ENCODE assay signal across 9 mouse cellular contexts in the genomic region with DNA sequence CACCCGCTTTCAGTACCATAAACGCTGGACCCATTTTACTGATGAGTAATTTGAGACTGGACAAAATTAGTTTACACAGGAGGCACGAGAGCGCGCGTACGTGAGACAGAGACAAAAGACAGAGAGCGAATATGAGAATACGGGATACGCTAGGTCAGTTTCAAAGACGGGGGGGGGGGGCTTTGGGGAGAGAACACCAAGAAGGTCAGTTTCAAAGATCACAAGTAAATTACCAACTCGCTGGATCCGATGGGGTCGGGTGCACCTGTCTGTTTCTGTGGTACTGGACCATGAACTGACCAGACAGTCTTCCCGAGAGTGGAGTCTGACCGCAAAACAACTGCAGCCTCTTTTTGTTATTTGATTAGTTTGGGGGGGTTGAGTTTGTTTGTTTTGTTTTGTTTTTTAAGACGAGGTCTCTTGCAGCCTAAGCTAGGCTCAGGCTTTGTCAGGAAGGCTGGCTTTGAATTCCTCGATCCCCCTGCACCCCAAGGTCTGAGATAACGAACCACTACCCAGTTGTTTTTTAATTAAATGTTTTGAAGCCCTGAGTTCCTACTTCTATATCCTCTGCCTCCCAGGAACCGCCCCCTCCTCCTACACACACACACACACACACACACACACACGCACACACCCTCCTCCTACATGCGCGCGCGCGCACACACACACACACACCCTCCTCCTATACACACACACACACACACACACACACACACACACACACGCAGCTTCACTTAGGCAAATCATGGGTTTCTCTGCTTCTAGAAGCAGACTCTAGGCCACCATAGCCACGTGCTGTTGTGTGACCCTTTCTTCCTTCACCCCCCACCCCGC. TPM values are rescaled to one million over a fixed set of nuclear protein-coding genes. Genes with fewer than 3 reads are reported as not detected.
DNase-seq lines count a peak whose midpoint lies in the region; ATAC-seq and TF ChIP-seq lines count a peak whose summit lies in the region.
"Had no signal": no experiment of that assay in that cellular context is flagged by ENCODE, and none has a peak within 500 bp of the region (broad histone marks: within the 10 kb centered on the region; RNA-seq: fewer than 3 reads in every experiment).

No protein-coding gene starts in this region.

- TF ChIP-seq CTCF in bone marrow, adult 2 months (IDR thresholded peaks at IDR 0.05; ENCODE audit: control insufficient read depth, insufficient read depth, low read length) = no peak
- TF ChIP-seq CTCF in spleen, adult 2 months (IDR thresholded peaks at IDR 0.05; ENCODE audit: extremely low read depth, insufficient read depth, insufficient read length, insufficient replicate concordance) = no peak

- peak; percentile 29; the same call in 1 of the 2 replicates for TF ChIP-seq POLR2A in bone marrow, adult 2 months (IDR thresholded peaks at IDR 0.05; ENCODE audit: borderline replicate concordance, control insufficient read depth, low read depth, low read length)
- peak; percentile 23; the same call in 1 of the 2 replicates for TF ChIP-seq POLR2A in spleen, adult 2 months (IDR thresholded peaks at IDR 0.05; ENCODE audit: low read depth, low read length)

- no peaks in the 10 kb centered on the region for H3K9me3 ChIP-seq in erythroblast, embryonic 14.5 days (ENCODE audit: control insufficient read depth, low read length)
- H3K9me3 ChIP-seq in hindbrain, embryonic 11.5 days (ENCODE audit: control insufficient read depth, low read length) = no peaks in the 10 kb centered on the region

- H3K4me2 ChIP-seq in hindbrain, embryonic 11.5 days (replicated peaks; ENCODE audit: low read depth, low read length) = peak overlapping the region; percentile 80

- peak overlapping the region; percentile 93 for H3K9ac ChIP-seq in hindbrain, embryonic 11.5 days (ENCODE audit: low read depth, low read length)

- H3K27me3 ChIP-seq in erythroblast, embryonic 14.5 days (ENCODE audit: control insufficient read depth) = peaks cover 4% of the 10 kb centered on the region
- no peaks in the 10 kb centered on the region for H3K27me3 ChIP-seq in hindbrain, embryonic 11.5 days (ENCODE audit: control insufficient read depth, insufficient read depth, low read length)
- H3K27me3 ChIP-seq in spleen, adult 2 months (ENCODE audit: control insufficient read depth, insufficient read depth, low read length) = no peaks in the 10 kb centered on the region

- H3K4me3 ChIP-seq in bone marrow, adult 2 months (replicated peaks; ENCODE audit: control insufficient read depth, low read depth, low read length) = peak overlapping the region; percentile 64
- H3K4me3 ChIP-seq in erythroblast, embryonic 14.5 days (replicated peaks) = peak overlapping the region; percentile 74
- peak overlapping the region; percentile 43 for H3K4me3 ChIP-seq in hindbrain, embryonic 11.5 days (ENCODE audit: low read depth, low read length)
- peak overlapping the region; percentile 65 for H3K4me3 ChIP-seq in spleen, adult 2 months (ENCODE audit: extremely low read depth, insufficient read depth, insufficient read length)

- intact Hi-C loops in left cerebral cortex, postnatal 4 days (cut with DNase I) = loop anchor here (2.0 to 5.0 kb wide), 2 partner anchors 56 to 92 kb away; no protein-coding TSS in a partner anchor

- WGBS in bone marrow, adult 2 months = under 1% methylated on average over 29 of the region's 29 CpGs
- WGBS in hindbrain, embryonic 11.5 days = under 1% methylated on average over 24 of the region's 29 CpGs
- under 1% methylated on average over 28 of the region's 29 CpGs for WGBS in spleen, adult 2 months

- H3K27ac ChIP-seq in bone marrow, adult 2 months (ENCODE audit: control insufficient read depth, insufficient read depth, low read depth, low read length, poor library complexity) = peak overlapping the region; percentile 98
- H3K27ac ChIP-seq in hindbrain, embryonic 11.5 days (ENCODE audit: low read depth, low read length) = peak overlapping the region; percentile 99
- H3K27ac ChIP-seq in spleen, adult 2 months (ENCODE audit: insufficient read depth, low read length) = peak overlapping the region; percentile 97

- no peak for ATAC-seq in cerebellum, adult (ENCODE audit: insufficient number of reproducible peaks, low FRiP score, low TSS enrichment)
- peak; percentile 25 for ATAC-seq in hindbrain, embryonic 11.5 days (ENCODE audit: low FRiP score)
- peak; percentile 23; the same call in 1 of the 2 replicates for ATAC-seq in megakaryocyte-erythroid progenitor cell, adult 5-6 weeks (replicated peaks; ENCODE audit: low FRiP score, low TSS enrichment, poor library complexity, severe bottlenecking)

- no peaks in the 10 kb centered on the region for H3K36me3 ChIP-seq in erythroblast, embryonic 14.5 days (ENCODE audit: control insufficient read depth)
- H3K36me3 ChIP-seq in hindbrain, embryonic 11.5 days (ENCODE audit: control insufficient read depth, insufficient read depth, low read length) = no peaks in the 10 kb centered on the region
- H3K36me3 ChIP-seq in spleen, adult 2 months (ENCODE audit: control insufficient read depth, insufficient read depth, low read length) = no peaks in the 10 kb centered on the region

- peak; percentile 44 for DNase-seq in cerebellum, adult 11 months
- DNase-seq in hindbrain, embryonic 11.5 days (ENCODE audit: low spot score) = peak; percentile 77
- peak; percentile 69 for DNase-seq in left cerebral cortex, postnatal 4 days
- DNase-seq in spleen, adult 2 months (ENCODE audit: low read depth in 1 of 2, low spot score in 2 of 2) = peak; percentile 70 to 78

- H3K4me1 ChIP-seq in bone marrow, adult 2 months (ENCODE audit: control insufficient read depth, insufficient read depth, low read length) = peaks cover 4% of the 10 kb centered on the region
- peaks cover 79% of the 10 kb centered on the region for H3K4me1 ChIP-seq in erythroblast, embryonic 14.5 days (ENCODE audit: control insufficient read depth)
- peaks cover 12% of the 10 kb centered on the region; the same call in 1 of the 2 replicates for H3K4me1 ChIP-seq in hindbrain, embryonic 11.5 days (replicated peaks; ENCODE audit: control insufficient read depth, insufficient read depth, low read length)
- H3K4me1 ChIP-seq in spleen, adult 2 months (ENCODE audit: control insufficient read depth, insufficient read depth, insufficient read length) = peaks cover 7% of the 10 kb centered on the region; the same call in 1 of the 2 replicates

RNA-seq across cellular contexts. Expression of a gene that starts 15.0 kb away (rescaled TPM):
- not detected in 2 replicates for polyA plus RNA-seq in bone marrow, adult 2 months (2011; ENCODE audit: insufficient read depth, insufficient read length, low replicate concordance, missing spikeins)
- polyA plus RNA-seq in erythroblast, embryonic 14.5 days (2012) = not detected in 2 replicates
- 0.15 TPM in 1 of 2 replicates, not detected in the other for polyA plus RNA-seq in hindbrain, embryonic 11.5 days (2014; fragmentation: Nextera tagmentation; extraction: Ambion mirVana)
- total RNA-seq in left cerebral cortex, postnatal 4 days (2021) = not detected
- not detected in 2 replicates for total RNA-seq in megakaryocyte-erythroid progenitor cell, adult 5-6 weeks (2014; fragmentation: Nextera tagmentation)
- not detected in 2 replicates for total RNA-seq in megakaryocyte-erythroid progenitor cell, adult 5-6 weeks (2017)
- not detected in 2 replicates for polyA plus RNA-seq in spleen, adult 2 months (2012; rRNA removed)
- total RNA-seq: left cerebral cortex, postnatal 36 days had no signal

RNA-seq across cellular contexts. Expression of a gene that starts 15.1 kb away (rescaled TPM):
- not detected in 2 replicates for polyA plus RNA-seq in bone marrow, adult 2 months (2011; ENCODE audit: insufficient read depth, insufficient read length, low replicate concordance, missing spikeins)
- not detected in 2 replicates for polyA plus RNA-seq in erythroblast, embryonic 14.5 days (2012)
- polyA plus RNA-seq in hindbrain, embryonic 11.5 days (2014; fragmentation: Nextera tagmentation; extraction: Ambion mirVana) = not detected in 2 replicates
- total RNA-seq in left cerebral cortex, postnatal 4 days (2021) = under 1 TPM; 0.48 to 0.62 TPM
- total RNA-seq in megakaryocyte-erythroid progenitor cell, adult 5-6 weeks (2014; fragmentation: Nextera tagmentation) = not detected in 2 replicates
- total RNA-seq in megakaryocyte-erythroid progenitor cell, adult 5-6 weeks (2017) = not detected in 2 replicates
- 0.11 and 0.34 TPM in 2 replicates for polyA plus RNA-seq in spleen, adult 2 months (2012; rRNA removed)
- total RNA-seq: left cerebral cortex, postnatal 36 days had no signal
